Mouse (Mus musculus) embryonic facial prominence, embryonic 11.5 days (tissue): ENCODE measurements around the gene Exoc2. TPM values are rescaled to one million over a fixed set of nuclear protein-coding genes. Genes with fewer than 3 reads are reported as not detected.
A peak's percentile ranks its signal among the peaks of the same experiment; 100 is the strongest.

Experiments
- ATAC-seq: fragments of 200-750 bp; cut with Nextera tagmentation; replicated peaks from 2 replicates; pipeline ENCODE4 v1.8.0; 2017; ENCODE audit warnings: low read depth; ENCODE audit not compliant: insufficient number of reproducible peaks, low FRiP score, low TSS enrichment
- DNase-seq: peaks from one replicate; pipeline ENCODE4 v3.0.0-alpha.2; 2015; ENCODE audit warnings: low spot score
- H3K27ac ChIP-seq: fragments of 300-500 bp; sonication (generic); replicated peaks from 2 replicates; pipeline ENCODE4 v1.5.1; 2014; ENCODE audit warnings: mild to moderate bottlenecking, low read depth, low read length, control low read depth
- H3K27me3 ChIP-seq: fragments of 300-500 bp; sonication (generic); 2 replicates; pipeline ENCODE4 v1.6.1; 2014; ENCODE audit warnings: mild to moderate bottlenecking, low read length, moderate library complexity, mixed read lengths; ENCODE audit not compliant: control insufficient read depth, insufficient read depth
- H3K36me3 ChIP-seq: fragments of 300-500 bp; sonication (generic); replicated peaks from 2 replicates; pipeline ENCODE4 v1.6.1; 2014; ENCODE audit warnings: low read depth, mild to moderate bottlenecking, low read length, moderate library complexity, mixed read lengths; ENCODE audit not compliant: control insufficient read depth, insufficient read depth
- H3K4me1 ChIP-seq: fragments of 300-500 bp; sonication (generic); 2 replicates; pipeline ENCODE4 v1.6.1; 2014; ENCODE audit warnings: low read length, mixed read lengths; ENCODE audit not compliant: control insufficient read depth, insufficient read depth
- H3K4me2 ChIP-seq: fragments of 300-500 bp; sonication (generic); 2 replicates; pipeline ENCODE4 v1.6.1; 2014; ENCODE audit warnings: low read depth, mild to moderate bottlenecking, control low read depth, low read length, moderate library complexity
- H3K4me3 ChIP-seq: fragments of 300-500 bp; sonication (generic); 2 replicates; pipeline ENCODE4 v1.5.1; 2014; ENCODE audit warnings: low read depth, low read length, control low read depth
- H3K9ac ChIP-seq: fragments of 300-500 bp; sonication (generic); replicated peaks from 2 replicates; pipeline ENCODE4 v1.6.1; 2014; ENCODE audit warnings: mild to moderate bottlenecking, control low read depth, low read length
- H3K9me3 ChIP-seq: fragments of 300-500 bp; sonication (generic); replicated peaks from 2 replicates; pipeline ENCODE4 v1.6.1; 2016; ENCODE audit warnings: mild to moderate bottlenecking, low read length, inconsistent platforms, mixed read lengths; ENCODE audit not compliant: control insufficient read depth
- WGBS: fragments of 180-500 bp; shearing (Covaris S2); extraction: QIAGEN DNeasy Blood & Tissue Kit; methylation state at CpG from one replicate; pipeline ENCODE4 v1.1.7; 2014; 5-methylcytosine and 5-hydroxymethylcytosine counted together
- polyA plus RNA-seq: library from polyadenylated mRNA; unstranded; fragments of >200 nt; fragmentation: Nextera tagmentation; extraction: Ambion mirVana; gene quantifications from 2 replicates; pipeline ENCODE4 v1.2.1, GENCODE M21; 2014

The Exoc2 gene
- 41.5 and 43.8 TPM in 2 replicates for polyA plus RNA-seq

- Histone ChIP-seq H3K4me1 (no peaks in the 10 kb centered on the region), H3K27me3 (no peaks in the 10 kb centered on the region), H3K9me3 (no peaks in the 10 kb centered on the region), H3K9ac (peak within 1 kb of the TSS; percentile 87), H3K4me3 (peak within 1 kb of the TSS; percentile 95), H3K27ac (peak within 1 kb of the TSS; percentile 76), H3K4me2 (peak within 1 kb of the TSS; percentile 57), H3K36me3 (no peaks in the 10 kb centered on the region)
- under 1% methylated on average over 54 of the region's 54 CpGs for WGBS
- DNase-seq (peak; percentile 90), ATAC-seq (peak; percentile 97)
Observed at GRCm38 (mm10) chr13:30973501-30974246, at the start of gene Exoc2, which contains the start of gene Gm5447. Exoc2 (minus strand) TSS chr13:30974093. Gm5447 (plus strand) TSS chr13:30974204.

GRCm38 (mm10) chr13:31023664-31024063 is 49.8 kb upstream of the Exoc2 start:
- H3K36me3 ChIP-seq, result no peaks in the 10 kb centered on the region
- no peak for DNase-seq
- H3K4me2 ChIP-seq, result no peak overlapping the region
- no peak for ATAC-seq
- H3K9me3 ChIP-seq, result no peaks in the 10 kb centered on the region
- no peaks in the 10 kb centered on the region for H3K4me1 ChIP-seq
- WGBS, result 67% methylated on average over 3 of the region's 3 CpGs
- H3K27me3 ChIP-seq, result no peaks in the 10 kb centered on the region
- no peak overlapping the region for H3K27ac ChIP-seq
- no peak overlapping the region for H3K9ac ChIP-seq
- no peak overlapping the region for H3K4me3 ChIP-seq

- Histone ChIP-seq H3K36me3 (no peaks in the 10 kb centered on the region), H3K4me3 (no peak overlapping the region), H3K4me1 (no peaks in the 10 kb centered on the region), H3K4me2 (no peak overlapping the region), H3K27me3 (no peaks in the 10 kb centered on the region), H3K9ac (no peak overlapping the region), H3K27ac (no peak overlapping the region), H3K9me3 (no peaks in the 10 kb centered on the region)
- ATAC-seq (no peak), DNase-seq (peak; percentile 37)
- 31% methylated on average over 6 of the region's 6 CpGs for WGBS
Observed at GRCm38 (mm10) chr13:31021927-31022326, 48.0 kb upstream of the Exoc2 start.

DNA sequence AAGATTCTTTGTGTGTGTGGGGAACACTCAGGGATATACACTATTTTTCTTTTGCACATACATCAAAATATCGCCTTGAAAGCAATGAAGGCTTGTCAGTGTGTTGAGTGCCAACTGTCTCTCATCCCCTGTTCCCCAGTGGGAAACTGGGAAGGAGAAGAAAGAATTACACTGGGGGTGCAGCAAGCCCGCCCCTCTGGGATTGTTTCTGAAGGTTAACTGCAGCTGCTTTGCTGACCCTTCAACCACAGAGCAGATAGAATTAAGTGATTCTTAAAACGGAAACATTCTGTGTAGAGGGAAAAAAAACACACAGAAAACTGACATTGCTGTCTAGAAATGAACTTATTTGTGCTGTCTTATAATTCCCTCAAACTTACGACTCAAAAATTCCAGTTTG is 47.6 kb upstream of the Exoc2 start:
- H3K9me3 ChIP-seq, result no peaks in the 10 kb centered on the region
- ATAC-seq, result no peak
- H3K4me3 ChIP-seq, result no peak overlapping the region
- H3K27me3 ChIP-seq, result no peaks in the 10 kb centered on the region
- no peaks in the 10 kb centered on the region for H3K36me3 ChIP-seq
- DNase-seq, result no peak
- no peak overlapping the region for H3K9ac ChIP-seq
- WGBS, result 43% methylated on average over 4 of the region's 4 CpGs
- H3K27ac ChIP-seq, result no peak overlapping the region
- H3K4me1 ChIP-seq, result no peaks in the 10 kb centered on the region
- no peak overlapping the region for H3K4me2 ChIP-seq

- no peak for ATAC-seq
- Histone ChIP-seq H3K4me1 (no peaks in the 10 kb centered on the region), H3K9ac (no peak overlapping the region), H3K4me2 (no peak overlapping the region), H3K4me3 (no peak overlapping the region), H3K27ac (no peak overlapping the region), H3K36me3 (no peaks in the 10 kb centered on the region), H3K27me3 (no peaks in the 10 kb centered on the region), H3K9me3 (no peaks in the 10 kb centered on the region)
- WGBS, result 98% methylated on average over 3 of the region's 3 CpGs
- DNase-seq, result no peak
Observed at GRCm38 (mm10) chr13:31017545-31017944, 43.7 kb upstream of the Exoc2 start.

DNA sequence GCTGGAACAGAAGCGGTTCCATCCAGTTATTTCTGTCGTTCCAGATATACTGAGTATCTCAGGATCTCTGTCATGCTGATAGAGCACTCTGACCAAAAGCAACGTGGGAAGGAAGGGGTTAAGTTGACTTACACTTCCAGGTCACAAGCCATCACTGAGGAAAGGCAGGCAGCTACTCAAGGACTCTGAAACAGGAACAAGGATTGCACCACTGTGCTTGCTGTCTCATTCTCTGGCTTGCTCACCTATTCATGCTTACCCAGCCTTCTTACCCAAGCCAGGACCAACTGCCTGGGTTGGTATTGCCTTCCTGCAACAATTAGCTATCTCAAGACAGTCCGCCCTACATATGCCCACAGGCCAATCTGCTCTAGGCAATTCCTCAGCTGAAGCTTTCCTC is 31.1 kb upstream of the Exoc2 start:
- Histone ChIP-seq H3K9ac (no peak overlapping the region), H3K27ac (no peak overlapping the region), H3K9me3 (no peaks in the 10 kb centered on the region), H3K36me3 (no peaks in the 10 kb centered on the region), H3K4me2 (no peak overlapping the region), H3K27me3 (no peaks in the 10 kb centered on the region), H3K4me1 (no peaks in the 10 kb centered on the region), H3K4me3 (no peak overlapping the region)
- 61% methylated on average over 4 of the region's 4 CpGs for WGBS
- ATAC-seq, result no peak; the same call in 1 of the 2 replicates
- no peak for DNase-seq

- Histone ChIP-seq H3K36me3 (no peaks in the 10 kb centered on the region), H3K4me1 (no peaks in the 10 kb centered on the region), H3K27ac (no peak overlapping the region), H3K4me3 (no peak overlapping the region), H3K9ac (no peak overlapping the region), H3K4me2 (no peak overlapping the region), H3K27me3 (no peaks in the 10 kb centered on the region), H3K9me3 (no peaks in the 10 kb centered on the region)
- 30% methylated on average over 12 of the region's 12 CpGs for WGBS
- peak; percentile 33 for DNase-seq
- ATAC-seq, result no peak
Observed at GRCm38 (mm10) chr13:31004458-31004857, 30.6 kb upstream of the Exoc2 start.

DNA sequence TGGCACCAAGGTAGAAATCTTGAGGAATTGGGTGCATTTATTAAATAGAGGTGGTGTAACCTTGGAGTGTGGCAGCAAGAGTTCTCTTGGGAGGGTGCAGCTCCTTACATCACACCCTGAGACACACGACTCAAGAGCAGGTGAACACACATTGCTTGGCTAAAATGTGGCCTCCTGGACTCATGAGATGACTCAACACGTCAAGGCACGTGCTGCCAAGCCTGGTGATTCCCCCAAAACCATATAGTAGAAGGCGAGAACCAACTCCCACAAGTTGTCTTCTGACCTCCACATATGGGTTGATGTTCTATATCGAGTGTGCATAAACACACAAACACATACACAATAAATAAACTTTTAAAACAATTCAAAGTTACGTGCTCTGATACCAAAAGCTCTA is 25.9 kb upstream of the Exoc2 start:
- Histone ChIP-seq H3K9ac (no peak overlapping the region), H3K4me1 (no peaks in the 10 kb centered on the region), H3K27ac (no peak overlapping the region), H3K4me3 (no peak overlapping the region), H3K4me2 (no peak overlapping the region), H3K36me3 (no peaks in the 10 kb centered on the region), H3K27me3 (no peaks in the 10 kb centered on the region), H3K9me3 (no peaks in the 10 kb centered on the region)
- no peak for DNase-seq
- WGBS, result 81% methylated on average over 6 of the region's 6 CpGs
- no peak for ATAC-seq
